Mouse (Mus musculus): ENCODE results near the gene Trrap. TPM values are rescaled to one million over a fixed set of nuclear protein-coding genes. Genes with fewer than 3 reads are reported as not detected.

The Trrap gene
- polyA plus RNA-seq, 1 experiment from 2014 or later, result 57.2 TPM

DNA sequence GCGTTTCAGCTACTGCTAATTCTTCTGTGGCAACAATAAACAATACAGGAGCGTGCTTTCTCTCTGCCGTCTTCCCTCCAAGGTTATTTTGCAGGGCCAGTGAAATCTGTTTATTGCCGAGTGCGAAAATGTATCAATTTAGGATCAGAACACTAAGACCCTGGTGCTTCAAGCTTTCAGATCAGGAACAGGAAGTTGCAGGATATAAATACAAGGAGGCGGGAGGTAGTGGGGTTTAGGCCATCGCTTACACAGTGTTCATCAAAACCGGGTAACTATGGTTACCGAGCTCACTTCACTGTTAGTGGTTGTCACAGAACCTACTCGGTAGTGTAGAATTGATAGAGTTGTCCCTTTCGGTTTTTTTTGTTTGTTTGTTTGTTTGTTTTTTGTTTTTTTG is 886 bp upstream of the Trrap start:
- Histone ChIP-seq H3K27ac (ENCODE audit: low read length) (no peak overlapping the region), H3K9ac (ENCODE audit: low read length) (no peak overlapping the region), H3K36me3 (ENCODE audit: control insufficient read depth, insufficient read depth, low read length) (peaks cover 8% of the 10 kb centered on the region), H3K9me3 (ENCODE audit: control insufficient read depth, low read length) (no peaks in the 10 kb centered on the region), H3K4me2 (ENCODE audit: low read depth, low read length) (no peak overlapping the region), H3K27me3 (ENCODE audit: control insufficient read depth, insufficient read depth, low read depth, low read length) (peaks cover 7% of the 10 kb centered on the region), H3K4me1 (replicated peaks; ENCODE audit: control insufficient read depth, insufficient read depth, low read length) (peaks cover 5% of the 10 kb centered on the region), H3K4me3 (ENCODE audit: low read length) (no peak overlapping the region)
- no peak for ATAC-seq (ENCODE audit: low read depth)
- 64% methylated on average over 11 of the region's 11 CpGs for WGBS

DNA sequence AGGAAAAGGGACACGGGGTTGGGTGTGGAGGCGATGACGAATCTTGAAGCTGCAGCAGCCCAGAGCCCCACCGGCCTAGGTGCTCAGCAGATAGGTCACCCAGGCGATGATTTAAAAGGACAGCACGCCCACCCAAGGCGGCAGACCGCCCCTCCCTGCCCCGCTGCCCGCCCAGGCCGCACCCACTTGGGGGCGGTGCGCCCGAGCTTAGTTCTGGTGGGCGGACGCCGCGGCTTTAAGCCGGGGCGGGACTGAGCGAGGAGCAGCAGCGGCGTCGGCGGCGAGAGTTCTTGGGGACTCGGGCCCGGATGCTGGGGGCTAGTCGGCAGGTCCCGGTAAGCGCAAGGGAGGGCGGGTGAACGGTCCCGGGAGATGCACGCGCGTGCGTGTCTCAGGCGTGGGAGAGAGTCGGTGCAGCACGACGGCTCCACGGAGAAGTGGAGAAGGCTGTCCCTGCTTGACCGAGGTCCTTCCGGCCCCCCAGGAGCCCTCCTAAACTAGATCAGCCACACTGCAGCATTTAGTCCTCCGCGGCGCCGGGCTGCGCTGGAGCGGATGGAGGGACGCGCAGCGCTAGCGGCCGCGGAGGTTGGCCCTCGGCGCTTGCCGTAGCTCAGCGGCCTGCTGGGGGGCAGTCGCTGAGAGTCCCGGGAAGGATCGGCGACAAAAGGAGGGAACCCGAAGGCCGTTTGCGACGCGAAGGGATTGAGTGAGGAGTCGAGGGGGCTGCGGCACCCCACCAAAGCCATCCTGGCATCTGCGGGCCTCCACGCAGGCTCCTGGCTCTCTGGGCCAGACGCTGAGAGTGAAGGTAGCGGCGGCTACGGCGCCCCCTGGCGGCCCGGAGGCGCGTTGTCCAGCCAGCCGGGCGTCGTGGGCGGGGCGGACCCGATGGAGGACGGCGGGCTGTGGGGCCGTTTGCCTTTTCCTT is 644 bp downstream of the Trrap start:
- H3K27ac ChIP-seq (ENCODE audit: low read length), result peak overlapping the region; percentile 97
- under 1% methylated on average over 87 of the region's 92 CpGs for WGBS
- H3K27me3 ChIP-seq (ENCODE audit: control insufficient read depth, insufficient read depth, low read depth, low read length), result no peaks in the 10 kb centered on the region
- H3K4me2 ChIP-seq (ENCODE audit: low read depth, low read length), result peak overlapping the region; percentile 76
- no peaks in the 10 kb centered on the region for H3K9me3 ChIP-seq (ENCODE audit: control insufficient read depth, low read length)
- H3K4me3 ChIP-seq (ENCODE audit: low read length), result peak overlapping the region; percentile 97
- peaks cover 16% of the 10 kb centered on the region for H3K36me3 ChIP-seq (ENCODE audit: control insufficient read depth, insufficient read depth, low read length)
- peak overlapping the region; percentile 95 for H3K9ac ChIP-seq (ENCODE audit: low read length)
- peak; percentile 95 for ATAC-seq (ENCODE audit: low read depth)
- peaks cover 5% of the 10 kb centered on the region for H3K4me1 ChIP-seq (replicated peaks; ENCODE audit: control insufficient read depth, insufficient read depth, low read length)

DNA sequence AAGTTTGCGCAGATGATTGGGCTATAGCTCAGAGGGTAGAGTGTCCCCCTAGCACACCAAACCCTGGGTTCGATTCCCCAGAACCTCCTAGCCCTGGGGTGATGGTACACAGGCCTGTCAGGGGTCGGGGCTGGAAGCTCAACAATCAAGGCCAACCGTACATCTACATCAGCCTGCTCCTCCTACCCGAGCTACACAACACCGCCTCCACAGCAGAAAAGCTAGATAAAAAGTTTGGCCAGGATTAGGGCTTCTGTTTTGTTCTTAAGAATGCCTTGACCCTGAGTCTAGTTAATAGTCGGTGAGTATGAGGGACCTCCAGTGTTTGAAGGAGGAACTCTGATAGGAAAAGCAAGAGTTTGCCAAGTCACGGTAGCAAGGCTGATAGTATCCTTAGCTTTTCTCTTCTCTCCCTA is 1.5 kb downstream of the Trrap start:
- peak overlapping the region; percentile 97 for H3K27ac ChIP-seq (ENCODE audit: low read length)
- WGBS, result 8% methylated on average over 8 of the region's 8 CpGs
- peak overlapping the region; percentile 97 for H3K4me3 ChIP-seq (ENCODE audit: low read length)
- peak; percentile 13 for ATAC-seq (ENCODE audit: low read depth)
- peaks cover 20% of the 10 kb centered on the region for H3K36me3 ChIP-seq (ENCODE audit: control insufficient read depth, insufficient read depth, low read length)
- H3K4me2 ChIP-seq (ENCODE audit: low read depth, low read length), result peak overlapping the region; percentile 76
- H3K9ac ChIP-seq (ENCODE audit: low read length), result peak overlapping the region; percentile 95
- no peaks in the 10 kb centered on the region for H3K9me3 ChIP-seq (ENCODE audit: control insufficient read depth, low read length)
- peaks cover 5% of the 10 kb centered on the region for H3K4me1 ChIP-seq (replicated peaks; ENCODE audit: control insufficient read depth, insufficient read depth, low read length)
- no peaks in the 10 kb centered on the region for H3K27me3 ChIP-seq (ENCODE audit: control insufficient read depth, insufficient read depth, low read depth, low read length)

DNA sequence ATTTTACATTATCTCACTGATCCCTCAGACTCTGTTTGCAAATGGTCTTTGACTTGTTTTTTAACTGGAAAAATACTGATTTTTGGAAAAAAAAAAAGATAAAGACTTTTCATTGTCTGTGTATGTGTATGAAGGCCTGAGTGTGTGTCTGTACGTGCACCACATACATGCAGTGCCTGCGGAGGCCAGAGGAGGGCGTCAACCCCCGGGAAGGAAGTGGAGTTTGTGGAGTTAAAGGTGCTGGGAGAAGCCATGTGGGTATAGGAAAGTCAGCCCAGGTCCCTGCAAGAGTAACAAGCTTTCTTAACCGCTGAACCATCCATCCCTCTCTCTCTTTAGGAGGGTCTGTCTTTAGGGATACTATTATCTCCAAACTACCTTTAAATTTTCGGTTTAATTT is 5.7 kb downstream of the Trrap start:
- Histone ChIP-seq H3K27me3 (ENCODE audit: control insufficient read depth, insufficient read depth, low read depth, low read length) (no peaks in the 10 kb centered on the region), H3K4me1 (replicated peaks; ENCODE audit: control insufficient read depth, insufficient read depth, low read length) (peaks cover 5% of the 10 kb centered on the region), H3K9ac (ENCODE audit: low read length) (no peak overlapping the region), H3K4me3 (ENCODE audit: low read length) (no peak overlapping the region), H3K36me3 (ENCODE audit: control insufficient read depth, insufficient read depth, low read length) (peaks cover 39% of the 10 kb centered on the region), H3K9me3 (ENCODE audit: control insufficient read depth, low read length) (no peaks in the 10 kb centered on the region), H3K27ac (ENCODE audit: low read length) (no peak overlapping the region), H3K4me2 (ENCODE audit: low read depth, low read length) (no peak overlapping the region)
- ATAC-seq (ENCODE audit: low read depth), result no peak
- 89% methylated on average over 6 of the region's 6 CpGs for WGBS

DNA sequence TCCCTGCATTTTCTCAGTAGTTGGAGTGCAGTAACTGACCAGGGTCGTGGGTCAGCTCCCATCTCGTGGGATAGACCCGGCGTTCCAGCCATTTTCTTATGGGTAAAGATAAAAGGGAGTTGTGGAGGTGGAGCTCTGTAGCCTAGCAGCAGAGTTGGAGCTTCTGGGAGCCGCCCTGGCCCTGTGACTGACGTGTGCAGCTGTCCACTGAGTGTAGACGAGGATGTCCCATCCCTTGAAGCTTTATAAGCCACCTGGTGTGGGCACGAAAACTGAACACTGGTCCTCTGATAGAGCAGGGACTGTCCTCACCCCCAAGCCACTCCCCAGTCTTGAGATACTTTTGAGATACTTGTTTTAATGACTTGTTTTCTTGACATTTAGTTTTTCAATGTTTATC is 13.1 kb downstream of the Trrap start:
- Histone ChIP-seq H3K9me3 (ENCODE audit: control insufficient read depth, low read length) (no peaks in the 10 kb centered on the region), H3K36me3 (ENCODE audit: control insufficient read depth, insufficient read depth, low read length) (peaks cover 52% of the 10 kb centered on the region), H3K27me3 (ENCODE audit: control insufficient read depth, insufficient read depth, low read depth, low read length) (no peaks in the 10 kb centered on the region), H3K4me1 (replicated peaks; ENCODE audit: control insufficient read depth, insufficient read depth, low read length) (no peaks in the 10 kb centered on the region), H3K4me2 (ENCODE audit: low read depth, low read length) (no peak overlapping the region), H3K9ac (ENCODE audit: low read length) (no peak overlapping the region), H3K4me3 (ENCODE audit: low read length) (no peak overlapping the region), H3K27ac (ENCODE audit: low read length) (no peak overlapping the region)
- no peak for ATAC-seq (ENCODE audit: low read depth)
- WGBS, result 77% methylated on average over 8 of the region's 8 CpGs

DNA sequence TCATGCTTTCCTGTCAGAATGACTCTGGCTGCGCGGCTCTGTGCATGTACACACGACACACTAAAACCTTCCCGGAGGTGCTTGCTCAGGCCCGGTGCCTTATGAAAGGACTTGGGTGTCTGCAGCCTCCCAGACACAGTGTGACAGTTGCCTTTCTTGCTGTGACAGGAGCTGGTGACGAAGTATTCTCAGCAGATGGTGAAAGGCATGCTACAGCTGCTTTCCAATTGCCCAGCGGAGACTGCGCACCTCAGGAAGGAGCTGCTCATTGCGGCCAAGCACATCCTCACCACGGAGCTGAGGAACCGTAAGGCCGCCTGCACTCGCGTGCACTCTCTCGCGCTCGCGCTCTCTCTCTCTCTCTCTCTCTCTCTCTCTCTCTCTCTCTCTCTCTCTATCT is 18.9 kb downstream of the Trrap start:
- H3K9ac ChIP-seq (ENCODE audit: low read length), result no peak overlapping the region
- ATAC-seq (ENCODE audit: low read depth), result no peak
- H3K36me3 ChIP-seq (ENCODE audit: control insufficient read depth, insufficient read depth, low read length), result peaks cover 67% of the 10 kb centered on the region
- WGBS, result 94% methylated on average over 18 of the region's 18 CpGs
- no peak overlapping the region for H3K4me2 ChIP-seq (ENCODE audit: low read depth, low read length)
- H3K9me3 ChIP-seq (ENCODE audit: control insufficient read depth, low read length), result no peaks in the 10 kb centered on the region
- H3K27me3 ChIP-seq (ENCODE audit: control insufficient read depth, insufficient read depth, low read depth, low read length), result no peaks in the 10 kb centered on the region
- no peak overlapping the region for H3K4me3 ChIP-seq (ENCODE audit: low read length)
- H3K27ac ChIP-seq (ENCODE audit: low read length), result no peak overlapping the region
- no peaks in the 10 kb centered on the region for H3K4me1 ChIP-seq (replicated peaks; ENCODE audit: control insufficient read depth, insufficient read depth, low read length)

DNA sequence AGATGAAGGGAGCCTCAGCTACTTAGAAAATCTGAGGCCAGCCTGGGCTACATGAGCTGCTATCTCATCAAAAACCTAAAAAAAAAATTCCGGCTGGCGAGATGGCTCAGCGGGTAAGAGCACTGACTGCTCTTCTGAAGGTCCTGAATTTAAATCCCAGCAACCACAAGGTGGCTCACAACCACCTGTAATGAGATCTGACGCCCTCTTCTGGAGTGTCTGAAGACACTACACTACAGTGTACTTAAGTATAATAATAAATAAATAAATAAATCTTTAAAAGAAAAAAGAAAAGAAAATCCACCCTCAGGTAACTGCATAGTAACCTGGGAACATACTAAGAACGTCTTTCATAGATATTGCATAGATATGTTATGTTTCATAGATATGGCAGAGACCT is 25.8 kb downstream of the Trrap start:
- Histone ChIP-seq H3K27ac (ENCODE audit: low read length) (no peak overlapping the region), H3K36me3 (ENCODE audit: control insufficient read depth, insufficient read depth, low read length) (peaks cover 80% of the 10 kb centered on the region), H3K27me3 (ENCODE audit: control insufficient read depth, insufficient read depth, low read depth, low read length) (no peaks in the 10 kb centered on the region), H3K4me3 (ENCODE audit: low read length) (no peak overlapping the region), H3K4me1 (replicated peaks; ENCODE audit: control insufficient read depth, insufficient read depth, low read length) (no peaks in the 10 kb centered on the region), H3K4me2 (ENCODE audit: low read depth, low read length) (no peak overlapping the region), H3K9me3 (ENCODE audit: control insufficient read depth, low read length) (no peaks in the 10 kb centered on the region), H3K9ac (ENCODE audit: low read length) (no peak overlapping the region)
- no peak for ATAC-seq (ENCODE audit: low read depth)
- 82% methylated on average over 5 of the region's 5 CpGs for WGBS

DNA sequence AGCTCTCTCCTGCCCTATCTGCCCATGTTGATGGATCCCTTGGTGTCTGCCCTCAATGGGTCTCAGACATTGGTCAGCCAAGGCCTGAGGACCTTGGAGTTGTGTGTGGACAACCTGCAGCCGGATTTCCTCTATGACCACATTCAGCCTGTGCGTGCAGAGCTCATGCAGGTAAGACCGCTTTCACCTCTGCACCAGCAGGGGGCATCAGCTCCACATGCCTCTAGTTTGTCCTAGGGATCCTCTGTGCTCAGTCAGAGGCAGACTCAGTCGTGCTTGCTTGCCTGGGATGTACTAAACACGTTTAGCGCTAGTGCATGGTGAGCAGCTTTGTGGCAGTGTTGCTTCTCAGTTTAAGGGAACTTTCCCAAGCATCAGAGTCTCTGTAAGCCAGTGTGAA is 27.2 kb downstream of the Trrap start:
- Histone ChIP-seq H3K4me2 (ENCODE audit: low read depth, low read length) (no peak overlapping the region), H3K4me1 (replicated peaks; ENCODE audit: control insufficient read depth, insufficient read depth, low read length) (no peaks in the 10 kb centered on the region), H3K9me3 (ENCODE audit: control insufficient read depth, low read length) (no peaks in the 10 kb centered on the region), H3K27me3 (ENCODE audit: control insufficient read depth, insufficient read depth, low read depth, low read length) (no peaks in the 10 kb centered on the region), H3K36me3 (ENCODE audit: control insufficient read depth, insufficient read depth, low read length) (peaks cover 73% of the 10 kb centered on the region), H3K4me3 (ENCODE audit: low read length) (no peak overlapping the region), H3K9ac (ENCODE audit: low read length) (no peak overlapping the region), H3K27ac (ENCODE audit: low read length) (no peak overlapping the region)
- 66% methylated on average over 6 of the region's 6 CpGs for WGBS
- no peak for ATAC-seq (ENCODE audit: low read depth)

DNA sequence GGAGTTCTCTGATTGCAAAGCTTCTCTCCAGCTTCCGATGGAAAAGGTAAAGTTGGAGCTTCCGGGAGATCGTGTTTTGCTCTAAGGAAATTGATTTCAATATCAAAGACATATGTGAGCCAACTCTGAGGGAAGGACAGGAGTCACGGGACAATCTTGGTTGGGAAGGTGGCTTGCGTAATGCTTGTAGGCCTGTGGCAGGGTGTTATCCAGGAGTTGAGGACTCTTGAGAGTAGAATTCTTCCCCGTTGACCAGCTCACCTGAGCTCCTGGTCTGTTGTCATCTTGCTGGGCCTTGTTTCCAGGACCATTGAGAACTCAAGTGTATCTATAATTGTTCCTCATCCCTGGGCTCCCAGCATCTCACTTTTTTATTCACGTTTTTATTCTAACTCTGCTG is 29.6 kb downstream of the Trrap start:
- no peaks in the 10 kb centered on the region for H3K9me3 ChIP-seq (ENCODE audit: control insufficient read depth, low read length)
- H3K4me2 ChIP-seq (ENCODE audit: low read depth, low read length), result no peak overlapping the region
- no peak for ATAC-seq (ENCODE audit: low read depth)
- H3K27ac ChIP-seq (ENCODE audit: low read length), result no peak overlapping the region
- 84% methylated on average over 7 of the region's 7 CpGs for WGBS
- no peaks in the 10 kb centered on the region for H3K4me1 ChIP-seq (replicated peaks; ENCODE audit: control insufficient read depth, insufficient read depth, low read length)
- H3K4me3 ChIP-seq (ENCODE audit: low read length), result no peak overlapping the region
- H3K9ac ChIP-seq (ENCODE audit: low read length), result no peak overlapping the region
- peaks cover 72% of the 10 kb centered on the region for H3K36me3 ChIP-seq (ENCODE audit: control insufficient read depth, insufficient read depth, low read length)
- H3K27me3 ChIP-seq (ENCODE audit: control insufficient read depth, insufficient read depth, low read depth, low read length), result no peaks in the 10 kb centered on the region
